Mouse (Mus musculus): ENCODE measurements around the gene Fam186a.
"Not testable (repeated sequence)": the region's sequence is repeated elsewhere in the genome, so short reads cannot be mapped to it uniquely, and the experiment has no call there.

The Fam186a gene

GRCm38 (mm10) chr15:99966961-99967360, at the start of gene Fam186a:
TSS of gene Fam186a (minus strand) at chr15:99967061.
- CTCF ChIA-PET, result no interaction called here

DNA sequence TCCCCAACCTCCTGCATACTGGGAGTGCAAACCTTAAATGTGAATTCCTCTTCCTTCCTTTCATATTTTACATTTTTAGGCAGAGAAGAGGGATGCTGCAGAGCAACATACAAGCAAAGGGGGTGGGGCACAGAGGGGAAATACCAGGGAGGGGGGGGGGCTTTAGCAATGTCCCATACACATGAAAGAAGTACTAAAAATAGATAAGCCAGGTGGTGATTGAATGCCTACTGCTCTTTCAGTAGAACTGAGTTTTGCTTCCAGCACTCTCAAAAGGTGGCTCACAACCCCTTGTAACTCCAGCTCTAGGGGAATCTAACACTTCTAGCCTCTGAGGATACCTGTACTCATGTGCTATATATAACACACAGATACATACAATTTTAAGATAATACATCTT, 39.3 kb upstream of the Fam186a start:
- CTCF ChIA-PET, result interaction anchor here (0.6 kb wide), 1 partner anchor 1177 kb away, joined by 11 read pairs; no protein-coding TSS in a partner anchor

GRCm38 (mm10) chr15:100004677-100005273, 37.9 kb upstream of the Fam186a start:
- CTCF ChIA-PET, result no interaction called here

DNA sequence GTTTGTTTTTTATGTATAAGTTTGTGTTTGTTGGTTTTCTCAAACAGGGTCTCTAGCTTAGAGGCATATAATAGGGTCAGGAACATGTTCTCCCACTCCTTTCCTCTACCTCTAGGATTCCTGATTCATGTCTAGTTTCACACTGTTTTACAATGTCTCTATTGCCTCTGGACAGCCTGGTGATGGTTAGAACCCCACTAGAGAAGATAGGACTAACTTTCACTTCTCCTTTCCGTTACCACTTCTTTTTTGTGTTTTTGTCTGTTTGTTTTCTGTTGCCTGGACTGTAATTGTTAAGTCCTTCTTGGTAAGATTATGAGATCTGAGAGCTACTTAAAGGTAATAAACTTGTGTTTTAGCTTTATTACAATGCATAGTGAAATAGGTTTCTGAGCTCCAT, 32.5 kb upstream of the Fam186a start:
- CTCF ChIA-PET, result no interaction called here

DNA sequence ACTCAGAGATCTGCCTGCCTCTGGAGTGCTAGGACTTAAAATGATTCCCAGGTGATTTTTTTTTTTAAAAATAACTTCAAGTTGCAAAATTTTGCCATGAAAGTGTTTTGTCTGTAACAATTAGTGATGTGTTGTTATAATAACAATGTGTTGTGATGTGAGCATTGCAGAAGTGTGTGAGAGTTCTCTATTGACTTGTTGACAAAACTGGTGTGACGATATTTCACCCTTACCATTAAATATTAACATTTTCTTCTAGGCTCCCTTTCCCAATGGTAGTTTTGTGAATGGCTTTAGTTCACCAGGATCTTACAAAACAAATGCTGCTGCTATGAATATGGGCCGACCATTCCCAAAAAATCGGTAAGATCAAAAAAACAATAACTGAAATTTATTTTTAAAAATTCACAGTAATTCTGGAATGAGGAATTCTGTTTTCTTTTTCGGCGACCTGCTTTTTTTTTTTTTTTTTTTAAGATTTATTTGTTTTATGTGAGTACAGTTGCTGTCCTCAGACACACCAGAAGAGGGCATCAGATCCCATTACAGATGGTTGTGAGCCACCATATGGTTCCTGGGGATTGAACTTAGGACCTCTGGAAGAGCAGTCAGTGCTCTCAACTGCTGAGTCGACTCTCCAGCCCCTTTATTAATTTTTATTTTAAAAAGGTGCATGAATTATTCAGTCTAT, 30.4 kb upstream of the Fam186a start:
- CTCF ChIA-PET, result no interaction called here

GRCm38 (mm10) chr15:99993100-99993499, 26.2 kb upstream of the Fam186a start:
- CTCF ChIA-PET, result interaction anchor here (1.4 kb wide), 1 partner anchor 16 kb away, joined by 3 read pairs; no protein-coding TSS in a partner anchor

DNA sequence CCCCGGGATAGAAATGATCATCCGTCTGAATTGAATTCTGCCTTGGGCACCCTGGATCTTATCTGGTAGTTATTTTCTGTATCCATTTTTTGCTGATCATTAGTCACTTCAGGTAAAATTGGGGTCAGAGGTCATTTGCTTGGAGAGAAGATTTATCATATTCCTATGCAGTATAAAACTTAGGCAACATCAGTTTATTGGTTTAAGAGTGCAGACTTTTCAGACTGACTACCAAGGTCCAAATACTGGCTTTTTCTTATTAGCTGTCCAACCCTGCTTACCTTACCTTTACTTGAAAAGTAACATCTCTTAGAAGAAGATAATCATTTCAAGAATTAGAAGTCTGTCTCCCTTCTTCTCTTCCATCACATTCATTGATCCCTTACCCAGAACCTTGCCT, 12.9 kb upstream of the Fam186a start:
- CTCF ChIA-PET, result no interaction called here

DNA sequence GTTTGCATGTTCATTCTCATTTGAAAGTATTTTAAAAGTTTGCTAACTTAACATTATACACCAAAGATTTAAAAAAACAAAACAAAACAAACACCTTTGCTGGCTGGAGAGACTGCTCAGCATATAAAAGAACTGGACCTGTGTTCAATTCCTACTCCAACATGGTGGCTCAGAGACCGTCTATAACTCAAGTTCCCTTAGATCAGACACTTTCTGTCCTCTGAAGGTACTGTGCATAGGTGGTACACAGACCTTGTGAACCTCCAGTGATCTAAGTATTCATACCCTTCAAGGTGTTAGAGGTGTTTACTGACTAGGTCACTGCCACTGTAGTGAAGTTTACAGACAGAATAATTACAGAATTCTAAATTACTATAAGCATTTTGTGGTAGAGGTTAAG, 12.4 kb upstream of the Fam186a start:
- CTCF ChIA-PET, result no interaction called here

DNA sequence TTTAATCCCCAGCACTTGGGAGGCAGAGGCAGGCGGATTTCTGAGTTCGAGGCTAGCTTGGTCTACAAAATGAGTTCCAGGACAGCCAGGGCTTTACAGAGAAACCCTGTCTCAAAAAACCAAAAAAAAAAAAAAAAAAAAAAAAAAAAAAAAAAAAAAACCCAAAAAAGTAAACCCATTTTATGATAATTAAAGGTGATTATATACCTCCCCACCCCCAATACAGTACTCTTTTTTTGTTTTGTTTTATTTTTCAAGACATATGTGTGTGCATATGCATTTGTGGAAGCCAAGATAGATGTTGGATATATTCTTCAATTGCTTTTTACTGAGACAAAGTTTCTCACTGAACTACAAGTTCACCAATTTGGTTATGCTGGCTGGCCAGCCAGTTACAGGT, 9.3 kb upstream of the Fam186a start:
- CTCF ChIA-PET, result not testable (repeated sequence)

GRCm38 (mm10) chr15:99974476-99975220, 7.8 kb upstream of the Fam186a start:
- CTCF ChIA-PET, result no interaction called here

DNA sequence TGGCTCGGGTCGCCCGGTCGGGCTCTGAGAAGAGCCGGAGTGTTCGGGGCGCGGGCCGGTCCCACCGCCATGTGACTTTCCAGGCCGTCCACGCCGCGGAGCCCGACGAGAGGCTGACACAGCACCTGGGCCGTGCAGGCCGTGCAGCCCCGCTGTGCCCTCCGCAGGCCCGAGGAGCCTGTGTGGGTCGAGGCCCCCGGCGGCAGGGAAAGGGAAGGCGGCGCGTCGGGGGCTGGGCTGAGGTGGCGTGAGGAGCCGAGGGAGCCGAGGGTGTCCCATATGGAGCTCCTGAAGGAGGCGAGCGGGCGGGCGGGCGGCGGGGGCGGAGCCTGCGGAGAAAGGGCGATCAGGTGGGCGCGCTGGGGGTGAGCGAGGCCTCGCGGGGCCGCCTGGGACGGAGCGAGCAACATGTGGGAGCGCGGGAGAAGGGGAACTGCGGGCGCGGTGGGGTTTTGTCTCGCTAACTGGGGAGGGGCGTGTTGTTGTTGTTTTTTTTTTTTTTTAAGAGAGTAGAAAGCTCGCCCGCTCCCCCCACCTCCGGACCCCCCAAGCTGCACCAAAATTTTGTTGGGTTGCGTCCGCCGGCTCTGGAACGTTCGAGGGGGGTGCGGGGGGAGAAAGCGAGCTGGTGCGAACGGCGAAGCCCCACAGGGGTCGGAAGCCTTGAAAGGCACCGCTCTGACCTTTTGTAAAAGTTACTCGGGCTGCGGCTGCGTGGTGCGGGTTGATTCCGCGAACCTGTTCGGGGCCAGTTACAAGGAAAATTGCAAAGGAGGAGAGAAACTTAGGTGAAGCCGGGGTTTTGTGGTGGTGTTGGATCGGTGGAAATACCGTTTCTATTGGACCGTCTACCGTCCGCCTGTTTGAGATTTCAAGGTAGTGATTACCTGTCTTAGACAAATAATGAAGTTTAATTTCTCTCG, 6.4 kb upstream of the Fam186a start:
- CTCF ChIA-PET, result interaction anchor here (0.6 to 0.7 kb wide), 2 partner anchors 180 to 378 kb away, joined by 3 to 4 read pairs; no protein-coding TSS in a partner anchor

GRCm38 (mm10) chr15:99972361-99972988, 5.6 kb upstream of the Fam186a start:
- CTCF ChIA-PET, result interaction anchor here (0.6 kb wide), 2 partner anchors 15 to 377 kb away, joined by 3 to 4 read pairs; no protein-coding TSS in a partner anchor

DNA sequence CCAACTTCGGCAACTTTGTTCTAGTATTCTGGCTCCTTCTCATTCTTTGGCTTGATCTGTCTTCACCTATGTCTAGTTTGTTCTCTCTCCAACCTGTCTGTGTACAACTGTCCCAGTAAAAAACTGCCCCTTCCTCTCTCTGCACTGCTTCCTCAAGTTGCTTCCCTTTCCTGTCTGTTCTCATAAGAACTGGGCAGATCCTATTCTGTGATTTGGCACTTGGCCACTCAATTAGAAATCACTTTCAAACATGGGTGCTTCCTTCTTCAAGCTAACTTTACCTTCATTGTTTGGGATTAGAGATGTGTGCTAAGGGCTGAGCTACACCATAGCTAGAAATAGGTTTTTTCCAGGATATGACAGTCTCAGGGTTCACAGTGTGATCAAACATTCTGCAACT, 3.7 kb upstream of the Fam186a start:
- CTCF ChIA-PET, result no interaction called here

GRCm38 (mm10) chr15:99969765-99970164, 2.9 kb upstream of the Fam186a start, which contains the start of gene Larp4:
TSS of gene Larp4 (plus strand) at chr15:99970065.
- CTCF ChIA-PET, result not testable (repeated sequence)

DNA sequence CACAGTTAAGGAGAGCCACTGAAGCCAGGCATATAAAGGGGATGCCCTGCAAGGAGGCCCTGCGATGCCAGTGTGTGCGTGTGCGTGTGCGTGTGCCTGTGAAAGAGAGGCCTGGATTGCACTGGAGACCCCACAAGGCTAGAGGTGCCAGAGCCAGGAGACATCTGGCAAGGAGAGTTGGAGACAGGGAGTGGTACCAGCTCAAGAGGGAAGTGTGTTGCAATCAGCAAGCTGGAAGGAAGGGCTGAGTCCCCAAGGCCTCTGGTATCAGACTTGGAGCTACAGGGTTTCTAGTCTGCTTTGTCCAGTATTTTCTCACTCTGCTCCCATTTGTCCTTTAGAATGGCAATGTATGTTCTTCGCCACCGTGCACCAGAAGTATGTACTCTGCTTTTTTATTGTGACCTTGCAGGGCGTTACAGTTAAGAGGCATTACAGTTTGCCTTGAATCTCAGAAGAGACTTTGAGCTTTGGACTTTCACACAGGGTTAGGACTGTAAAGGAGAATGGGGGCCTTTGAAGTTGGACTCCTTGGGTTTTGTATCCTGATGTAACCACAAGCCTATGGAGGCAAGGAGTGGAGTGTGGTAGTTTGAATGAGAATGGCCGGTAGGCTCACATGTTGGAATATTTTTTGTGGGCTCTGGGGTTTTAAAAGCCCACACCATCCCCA, 1.6 kb downstream of the Fam186a start:
- CTCF ChIA-PET, result interaction anchor here (0.6 kb wide), 1 partner anchor 43 kb away, joined by 3 read pairs; no protein-coding TSS in a partner anchor

GRCm38 (mm10) chr15:99955324-99955723, 11.5 kb downstream of the Fam186a start:
- CTCF ChIA-PET, result no interaction called here

DNA sequence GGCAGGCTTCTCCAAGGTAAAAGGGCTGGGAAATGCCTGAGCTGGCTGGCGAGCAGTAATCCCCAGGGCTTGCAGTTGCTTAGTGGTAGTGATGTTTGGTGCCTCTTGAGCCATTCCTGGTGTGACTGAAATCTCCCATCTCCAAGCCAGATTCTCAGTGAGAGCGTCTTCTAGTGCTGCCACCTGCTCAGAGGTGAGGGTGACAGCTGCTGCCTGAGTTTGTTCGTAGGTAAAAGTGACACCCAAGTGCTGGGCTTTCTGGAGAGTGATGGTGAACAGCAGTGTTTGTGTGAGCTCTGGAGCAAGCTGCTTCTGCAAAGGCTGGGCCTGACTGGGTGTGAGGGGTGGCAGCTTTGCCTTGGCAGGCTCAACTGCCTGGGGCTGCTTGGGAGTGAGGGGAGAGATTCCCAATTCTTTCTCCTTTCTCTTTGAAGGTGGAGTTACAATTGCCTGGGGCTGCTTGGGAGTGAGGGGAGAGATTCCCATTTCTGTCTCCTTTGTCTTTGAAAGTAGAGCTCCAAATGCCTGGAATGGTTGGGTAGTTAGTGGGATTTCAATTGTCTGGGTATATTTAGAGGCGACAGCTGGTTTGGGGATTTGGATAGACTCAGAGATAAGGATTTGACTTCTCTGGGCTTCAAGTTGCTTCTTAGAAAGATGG, 25.8 kb downstream of the Fam186a start:
- CTCF ChIA-PET, result no interaction called here

DNA sequence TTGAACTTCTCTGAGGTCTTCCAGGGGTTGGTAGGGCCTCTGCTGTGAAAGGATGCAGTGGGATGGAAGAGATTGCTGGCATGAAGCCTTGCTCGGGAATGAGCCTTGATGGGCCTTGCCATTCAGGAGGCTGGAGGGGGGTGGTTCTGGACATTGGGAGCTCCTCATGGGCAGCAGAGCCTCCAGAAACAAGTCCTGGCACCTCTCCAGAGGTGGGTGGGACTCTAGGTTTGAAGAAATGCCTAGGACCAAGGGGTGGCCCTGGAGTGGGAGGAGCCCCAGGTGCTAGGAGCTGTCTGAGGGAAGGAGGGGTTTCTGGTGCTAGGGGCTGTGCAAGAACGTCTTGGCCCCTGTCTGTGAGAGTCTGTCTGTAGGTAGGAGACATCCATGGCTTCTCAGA, 26.4 kb downstream of the Fam186a start:
- CTCF ChIA-PET, result no interaction called here

DNA sequence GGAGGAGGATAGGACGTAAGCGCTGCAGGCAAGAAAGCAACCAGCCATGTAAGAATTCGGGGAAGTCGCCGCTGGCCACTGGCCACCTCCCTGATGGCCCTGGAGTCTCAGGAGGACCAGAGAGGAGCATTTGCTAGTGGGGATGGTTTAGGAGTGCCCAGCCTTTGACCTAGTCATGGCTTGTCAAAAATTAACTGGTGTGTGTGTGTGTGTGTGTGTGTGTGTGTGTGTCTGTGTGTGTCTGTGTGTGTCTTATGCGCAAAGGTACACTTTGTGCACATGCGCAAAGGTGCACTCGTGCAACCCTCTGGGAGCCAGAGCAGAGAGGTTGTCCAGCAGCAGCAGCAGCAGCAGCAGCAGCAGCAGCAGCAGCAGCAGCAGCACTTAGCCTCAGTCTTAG, 29.0 kb downstream of the Fam186a start:
- CTCF ChIA-PET, result no interaction called here

DNA sequence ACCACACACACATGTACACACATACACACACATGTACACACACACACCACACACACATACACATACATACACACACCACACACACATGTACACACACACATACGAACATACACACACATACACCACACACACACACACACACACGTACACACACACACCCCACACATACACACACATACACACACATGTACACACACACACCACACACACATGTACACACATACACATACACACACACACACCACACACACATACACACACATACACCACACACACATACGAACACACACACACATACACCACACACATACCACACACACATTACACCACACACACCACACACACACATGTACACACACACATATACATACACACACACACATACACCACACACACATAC, 30.2 kb downstream of the Fam186a start:
- CTCF ChIA-PET, result no interaction called here

Data from spleen, embryonic (tissue).